Mouse (Mus musculus) G1E (cell line): Measurements from ENCODE around the gene 4930402F06Rik.

Source experiments
- CTCF ChIP-seq: IDR thresholded peaks from 2 replicates; pipeline ENCODE4 v1.5.1; 2012; ENCODE audit warnings: low read depth, low read length, inconsistent platforms, mixed read lengths
- GATA1 ChIP-seq: IDR thresholded peaks from 2 replicates; pipeline ENCODE4 v1.6.1; 2012; ENCODE audit warnings: borderline replicate concordance, low read length, inconsistent platforms, mixed read lengths
- TAL1 ChIP-seq: conservative IDR thresholded peaks from 2 replicates; pipeline ENCODE4 v1.6.1; 2012; ENCODE audit warnings: low read depth, low read length, inconsistent platforms, mixed read lengths

- no peak for TF ChIP-seq CTCF
- no peak for TF ChIP-seq TAL1
- TF ChIP-seq GATA1: no peak
These were observed 1.3 kb upstream of the 4930402F06Rik start for GRCm38 (mm10) chr2:35398184-35398828.
